Mouse (Mus musculus) bone marrow, adult 2 months (tissue): ENCODE results near the gene Vsnl1. TPM values are rescaled to one million over a fixed set of nuclear protein-coding genes. Genes with fewer than 3 reads are reported as not detected.

ENCODE experiments used
- H3K27ac ChIP-seq: fragments of 200-500 bp; 2 replicates; pipeline ENCODE4 v1.5.1; 2012; ENCODE audit warnings: low read depth, mild to moderate bottlenecking, control low read depth, inconsistent platforms, low read length; ENCODE audit not compliant: control insufficient read depth, poor library complexity, insufficient read depth
- H3K4me1 ChIP-seq: fragments of 200-500 bp; 2 replicates; pipeline ENCODE4 v1.6.1; 2011; ENCODE audit warnings: low read length; ENCODE audit not compliant: control insufficient read depth, insufficient read depth
- H3K4me3 ChIP-seq: fragments of 200-500 bp; replicated peaks from 2 replicates; pipeline ENCODE3; 2011; ENCODE audit warnings: mild to moderate bottlenecking, low read depth, low read length, control low read depth; ENCODE audit not compliant: control insufficient read depth
- CTCF ChIP-seq: fragments of 200-500 bp; IDR thresholded peaks from 2 replicates; pipeline ENCODE4 v1.5.1; 2011; ENCODE audit warnings: low read length, control low read depth; ENCODE audit not compliant: control insufficient read depth, insufficient read depth
- POLR2A ChIP-seq: fragments of 200-500 bp; IDR thresholded peaks from 2 replicates; pipeline ENCODE4 v1.6.1; 2011; ENCODE audit warnings: low read depth, mild to moderate bottlenecking, control low read depth, low read length, borderline replicate concordance; ENCODE audit not compliant: control insufficient read depth
- whole genome bisulfite sequencing: fragments of 180-500 bp; shearing (Covaris S2); methylation state at CpG from one replicate; pipeline ENCODE4 v1.1.7; 2018; 5-methylcytosine and 5-hydroxymethylcytosine counted together
- polyA plus RNA-seq: library from polyadenylated mRNA; stranded (reverse); fragments of >200 nt; gene quantifications from 2 replicates; pipeline ENCODE4 v1.2.4, GENCODE M21; 2011; ENCODE audit warnings: low replicate concordance; ENCODE audit not compliant: missing spikeins, insufficient read depth, insufficient read length

Gene Vsnl1
- polyA plus RNA-seq, result 2.7 TPM in 1 of 2 replicates, not detected in the other

GRCm38 (mm10) chr12:11436497-11437265, at the start of gene Vsnl1:
Vsnl1 (minus strand) TSS chr12:11436613.
- no peak within 1 kb of the TSS for H3K27ac ChIP-seq
- H3K4me1 ChIP-seq, result no peaks in the 10 kb centered on the region
- no peak within 1 kb of the TSS for H3K4me3 ChIP-seq
- TF ChIP-seq CTCF (no peak), POLR2A (no peak)
- WGBS, result 8% methylated on average over 34 of the region's 34 CpGs

GRCm38 (mm10) chr12:11456632-11457031, 20.2 kb upstream of the Vsnl1 start:
- H3K4me1 ChIP-seq, result no peaks in the 10 kb centered on the region
- no peak overlapping the region for H3K4me3 ChIP-seq
- TF ChIP-seq POLR2A, result no peak
- no peak for TF ChIP-seq CTCF
- H3K27ac ChIP-seq, result no peak overlapping the region
- 69% methylated on average over 4 of the region's 4 CpGs for WGBS

- no peak overlapping the region for H3K4me3 ChIP-seq
- WGBS, result 6% methylated on average over 11 of the region's 11 CpGs
- TF ChIP-seq POLR2A (no peak), CTCF (no peak)
- H3K4me1 ChIP-seq, result no peaks in the 10 kb centered on the region
- H3K27ac ChIP-seq, result no peak overlapping the region; the same call in 1 of the 2 replicates
These were observed 19.8 kb upstream of the Vsnl1 start for GRCm38 (mm10) chr12:11456213-11456612.

DNA sequence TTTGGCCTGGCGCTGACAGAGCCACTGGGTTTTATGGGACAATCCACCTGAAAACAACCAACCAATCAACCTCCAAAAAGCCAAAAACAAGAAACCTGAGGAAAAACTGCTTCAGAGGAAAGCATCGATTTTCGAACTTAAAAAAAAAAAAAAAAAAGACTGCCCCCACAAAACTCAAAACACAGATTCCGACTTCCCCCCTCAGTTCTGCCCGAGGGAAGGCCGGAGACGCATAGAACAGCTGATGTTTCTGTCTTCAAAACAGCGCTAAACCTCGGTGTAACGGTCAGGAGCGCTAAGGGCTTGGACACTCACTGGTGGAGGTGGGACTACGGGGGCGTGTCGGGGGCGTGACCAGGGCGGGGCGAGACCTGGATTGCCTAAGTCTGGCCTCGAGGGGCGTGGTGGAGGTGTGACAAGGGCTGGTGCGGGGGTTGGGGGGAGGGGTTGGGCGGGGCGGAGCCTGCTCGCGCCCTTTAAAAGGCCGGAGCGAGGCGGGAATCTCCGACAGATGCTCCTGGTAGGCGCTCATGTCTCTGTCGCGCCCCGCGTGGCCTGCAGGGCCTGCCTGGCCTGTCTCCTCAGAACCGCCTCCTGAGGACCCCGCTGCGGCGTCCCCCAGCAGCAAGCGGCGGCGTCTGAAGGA, 19.3 kb upstream of the Vsnl1 start, which contains the start of gene Rad51ap2:
Gene Rad51ap2 (plus strand): TSS at position 531 of the 646 bp plus-strand sequence.
- no peak for TF ChIP-seq CTCF
- no peak for TF ChIP-seq POLR2A
- H3K4me1 ChIP-seq, result no peaks in the 10 kb centered on the region
- 2% methylated on average over 40 of the region's 40 CpGs for WGBS
- no peak within 1 kb of the TSS for H3K4me3 ChIP-seq
- H3K27ac ChIP-seq, result no peak within 1 kb of the TSS; the same call in 1 of the 2 replicates

GRCm38 (mm10) chr12:11454146-11454545, 17.7 kb upstream of the Vsnl1 start:
- Histone ChIP-seq H3K4me3 (no peak overlapping the region), H3K27ac (no peak overlapping the region), H3K4me1 (no peaks in the 10 kb centered on the region)
- no peak for TF ChIP-seq POLR2A
- no peak for TF ChIP-seq CTCF
- 69% methylated on average over 5 of the region's 5 CpGs for WGBS

- Histone ChIP-seq H3K4me3 (no peak overlapping the region), H3K27ac (no peak overlapping the region), H3K4me1 (no peaks in the 10 kb centered on the region)
- 28% methylated on average over 22 of the region's 23 CpGs for WGBS
- TF ChIP-seq POLR2A, result no peak
- TF ChIP-seq CTCF, result no peak
These were observed 1.6 kb upstream of the Vsnl1 start for GRCm38 (mm10) chr12:11437907-11438447.

- Histone ChIP-seq H3K4me1 (no peaks in the 10 kb centered on the region), H3K27ac (no peak overlapping the region), H3K4me3 (no peak overlapping the region)
- 18% methylated on average over 17 of the region's 17 CpGs for WGBS
- no peak for TF ChIP-seq POLR2A
- peak; percentile 32; the same call in 1 of the 2 replicates for TF ChIP-seq CTCF
These were observed 973 bp upstream of the Vsnl1 start for GRCm38 (mm10) chr12:11437266-11437906.

- H3K27ac ChIP-seq, result no peak overlapping the region
- no peaks in the 10 kb centered on the region for H3K4me1 ChIP-seq
- no peak overlapping the region for H3K4me3 ChIP-seq
- TF ChIP-seq POLR2A, result no peak
- no peak for TF ChIP-seq CTCF
- WGBS, result 5% methylated on average over 12 of the region's 12 CpGs
These were observed 426 bp downstream of the Vsnl1 start for GRCm38 (mm10) chr12:11436023-11436350.
